ENCODE assay signal across 27 mouse cellular contexts in the genomic region with DNA sequence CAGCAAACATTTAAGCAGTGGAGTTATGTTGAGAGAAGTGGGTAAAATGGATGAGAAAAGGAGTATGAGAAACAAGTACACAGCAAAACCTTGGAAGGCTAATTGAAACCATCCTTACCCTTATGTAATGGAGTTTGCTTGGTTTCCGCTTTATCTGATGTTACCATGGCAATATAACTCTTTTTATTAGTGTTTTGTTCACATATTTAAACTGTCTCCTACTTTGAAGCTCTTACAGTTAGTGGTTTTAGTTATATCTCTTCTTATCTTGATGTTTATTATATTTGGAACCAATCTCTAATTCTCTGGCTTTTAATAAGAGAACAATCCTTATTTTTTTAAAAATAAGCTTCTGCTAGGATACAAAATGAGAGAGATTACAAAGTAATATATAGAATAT. TPM values are rescaled to one million over a fixed set of nuclear protein-coding genes. Genes with fewer than 3 reads are reported as not detected.
A peak's percentile ranks its signal among the peaks of the same experiment; 100 is the strongest.
DNase-seq lines count a peak whose midpoint lies in the region; ATAC-seq and TF ChIP-seq lines count a peak whose summit lies in the region.
"Had no signal": no experiment of that assay in that cellular context is flagged by ENCODE, and none has a peak within 500 bp of the region (broad histone marks: within the 10 kb centered on the region; RNA-seq: fewer than 3 reads in every experiment).

No protein-coding gene starts in this region.

- H3K27me3 ChIP-seq in embryonic facial prominence, embryonic 11.5 days (ENCODE audit: control insufficient read depth, insufficient read depth, low read length) = no peaks in the 10 kb centered on the region
- H3K27me3 ChIP-seq in embryonic facial prominence, embryonic 10.5 days (replicated peaks; ENCODE audit: low read depth, poor library complexity, severe bottlenecking) = no peaks in the 10 kb centered on the region
- no peaks in the 10 kb centered on the region for H3K27me3 ChIP-seq in MEL (ENCODE audit: control insufficient read depth in 1 of 2, insufficient read depth in 2 of 2, low read length in 2 of 2)
- H3K27me3 ChIP-seq: CH12.LX had no signal

- no peak overlapping the region for H3K27ac ChIP-seq in embryonic facial prominence, embryonic 11.5 days (replicated peaks; ENCODE audit: low read depth, low read length)
- no peak overlapping the region for H3K27ac ChIP-seq in embryonic facial prominence, embryonic 10.5 days (replicated peaks)
- no peak overlapping the region for H3K27ac ChIP-seq in MEL (ENCODE audit: control insufficient read depth, low read depth, low read length)

- no peak for TF ChIP-seq CTCF in MEL (IDR thresholded peaks at IDR 0.05 in 2 of 3, conservative IDR thresholded peaks at IDR 0.05 in 1 of 3; ENCODE audit: control insufficient read depth in 1 of 3, insufficient read depth in 1 of 3, low read depth in 2 of 3, low read length in 3 of 3, poor library complexity in 1 of 3, severe bottlenecking in 1 of 3)

- no peak for TF ChIP-seq POLR2A in MEL (IDR thresholded peaks at IDR 0.05; ENCODE audit: control insufficient read depth in 1 of 2, insufficient read depth in 1 of 2, low read depth in 1 of 2, low read length in 2 of 2, poor library complexity in 1 of 2)

- no peaks in the 10 kb centered on the region for H3K79me2 ChIP-seq in MEL (ENCODE audit: control insufficient read depth, insufficient read depth, low read length, poor library complexity)

- ATAC-seq in embryonic facial prominence, embryonic 11.5 days (replicated peaks; ENCODE audit: insufficient number of reproducible peaks, low FRiP score, low TSS enrichment, low read depth) = no peak
- ATAC-seq: activated CD4-positive, CD25-positive, alpha-beta regulatory T cell, adult 4 months; CD4-positive, CD25-positive, alpha-beta regulatory T cell, adult 4 months; Patski had no signal

- no peak overlapping the region for H3K4me2 ChIP-seq in embryonic facial prominence, embryonic 11.5 days (ENCODE audit: low read depth, low read length)

- H3K4me1 ChIP-seq in embryonic facial prominence, embryonic 11.5 days (ENCODE audit: control insufficient read depth, insufficient read depth, low read length) = no peaks in the 10 kb centered on the region
- no peaks in the 10 kb centered on the region for H3K4me1 ChIP-seq in embryonic facial prominence, embryonic 10.5 days
- H3K4me1 ChIP-seq in MEL (ENCODE audit: control insufficient read depth in 1 of 2, insufficient read depth in 2 of 2, low read length in 2 of 2) = peaks cover 0 to 11% of the 10 kb centered on the region in 2 experiments; a peak in 2 of 4 replicates

- no peaks in the 10 kb centered on the region for H3K36me3 ChIP-seq in embryonic facial prominence, embryonic 11.5 days (replicated peaks; ENCODE audit: control insufficient read depth, insufficient read depth, low read depth, low read length)
- H3K36me3 ChIP-seq in embryonic facial prominence, embryonic 10.5 days (replicated peaks) = no peaks in the 10 kb centered on the region
- peaks cover 0 to 4% of the 10 kb centered on the region in 2 experiments; a peak in 2 of 4 replicates for H3K36me3 ChIP-seq in MEL (ENCODE audit: control insufficient read depth in 1 of 2, insufficient read depth in 2 of 2, low read length in 2 of 2)
- H3K36me3 ChIP-seq: G1E had no signal

- no peaks in the 10 kb centered on the region for H3K9me3 ChIP-seq in embryonic facial prominence, embryonic 11.5 days (replicated peaks; ENCODE audit: control insufficient read depth, low read length)
- no peaks in the 10 kb centered on the region; the same call in 1 of the 2 replicates for H3K9me3 ChIP-seq in embryonic facial prominence, embryonic 10.5 days
- peaks cover 2% of the 10 kb centered on the region; the same call in 1 of the 2 replicates for H3K9me3 ChIP-seq in MEL (replicated peaks; ENCODE audit: insufficient read depth, low read length)

- no peak overlapping the region for H3K4me3 ChIP-seq in embryonic facial prominence, embryonic 11.5 days (ENCODE audit: low read depth, low read length)
- no peak overlapping the region for H3K4me3 ChIP-seq in embryonic facial prominence, embryonic 10.5 days
- H3K4me3 ChIP-seq in MEL (ENCODE audit: control insufficient read depth in 1 of 2, insufficient read depth in 1 of 2, low read depth in 2 of 2, low read length in 2 of 2) = no peak overlapping the region

- no peak for TF ChIP-seq RAD21 in MEL (IDR thresholded peaks at IDR 0.05; ENCODE audit: low read depth, low read length)

- no peak overlapping the region for H3K9ac ChIP-seq in embryonic facial prominence, embryonic 11.5 days (replicated peaks; ENCODE audit: low read length)
- no peak overlapping the region for H3K9ac ChIP-seq in MEL (ENCODE audit: control insufficient read depth, low read depth, low read length, poor library complexity, severe bottlenecking)

- 76% methylated on average over 1 of the region's 1 CpGs for WGBS in embryonic facial prominence, embryonic 11.5 days
- 81% methylated on average over 1 of the region's 1 CpGs for WGBS in embryonic facial prominence, embryonic 10.5 days

- peak; percentile 57 to 66; a peak in 2 of 4 replicates for TF ChIP-seq EP300 in MEL (IDR thresholded peaks at IDR 0.05; ENCODE audit: low read depth in 1 of 2, low read length in 2 of 2)

- DNase-seq in embryonic facial prominence, embryonic 11.5 days (ENCODE audit: low spot score) = peak; percentile 15
- DNase-seq in embryonic facial prominence, embryonic 10.5 days (ENCODE audit: low spot score) = no peak
- DNase-seq in MEL (ENCODE audit: low read depth, low spot score) (peak; percentile 63), NIH3T3 (ENCODE audit: low read depth) (peak; percentile 47)
- no peak for DNase-seq in frontal cortex, postnatal 14 days (ENCODE audit: low spot score in 2 of 2)
- DNase-seq in cerebellum, adult 11-12 months = no peak
- DNase-seq: adrenal gland, adult 2 months; adrenal gland, adult 8-10 months; adrenal gland, postnatal 10 days; adrenal gland, postnatal 14 days; adrenal gland, postnatal 25 days; adrenal gland, postnatal 36 days; B cell, adult 2 months; cerebellum, adult 11 months; cerebellum, adult 18-20 months; cerebellum, adult 2 months; cerebellum, adult 8-10 months; cerebellum, adult 9-10 months had no signal

TF ChIP-seq in MEL, 35 proteins besides CTCF, POLR2A, EP300 and RAD21:
- TF ChIP-seq SIN3A (IDR thresholded peaks at IDR 0.05; ENCODE audit: low read length) (peak; percentile 67), ZKSCAN1 (IDR thresholded peaks at IDR 0.05; ENCODE audit: low read depth, low read length) (no peak), ZNF384 (IDR thresholded peaks at IDR 0.05; ENCODE audit: low read depth, low read length) (peak; percentile 39; the same call in 1 of the 2 replicates), TAL1 (IDR thresholded peaks at IDR 0.05; ENCODE audit: low read length) (no peak), ETS1 (IDR thresholded peaks at IDR 0.05; ENCODE audit: low read depth, low read length) (0 out of 2 replicates have a peak, but pooled peaks have one; percentile 33), POLR2AphosphoS2 (IDR thresholded peaks at IDR 0.05; ENCODE audit: low read length) (no peak), MEF2A (IDR thresholded peaks at IDR 0.05; ENCODE audit: extremely low read depth, insufficient replicate concordance, low read depth, low read length, poor library complexity, severe bottlenecking) (peak; percentile 65; the same call in 1 of the 2 replicates), CHD1 (IDR thresholded peaks at IDR 0.05; ENCODE audit: low read depth, low read length) (no peak), GATA1 (IDR thresholded peaks at IDR 0.05; ENCODE audit: low read depth, low read length) (peak; percentile 59; the same call in 1 of the 2 replicates), ZC3H11A (IDR thresholded peaks at IDR 0.05; ENCODE audit: low read depth, low read length) (0 out of 2 replicates have a peak, but pooled peaks have one; percentile 17), MYB (IDR thresholded peaks at IDR 0.05; ENCODE audit: low read depth, low read length) (peak; percentile 62; the same call in 1 of the 2 replicates), POLR2AphosphoS5 (IDR thresholded peaks at IDR 0.05; ENCODE audit: borderline replicate concordance, low read depth, low read length) (no peak), MXI1 (IDR thresholded peaks at IDR 0.05; ENCODE audit: low read depth, low read length) (0 out of 2 replicates have a peak, but pooled peaks have one; percentile 39), RCOR1 (IDR thresholded peaks at IDR 0.05; ENCODE audit: low read depth, low read length) (peak; percentile 44; the same call in 1 of the 2 replicates), MAX (IDR thresholded peaks at IDR 0.05; ENCODE audit: low read length) (no peak), TCF12 (IDR thresholded peaks at IDR 0.05; ENCODE audit: low read depth, low read length) (0 out of 2 replicates have a peak, but pooled peaks have one; percentile 43)

RNA-seq across cellular contexts. Expression of a gene that starts 9.6 kb away (rescaled TPM):
- polyA plus RNA-seq in embryonic facial prominence, embryonic 11.5 days (2014; fragmentation: Nextera tagmentation; extraction: Ambion mirVana) = not detected in 2 replicates
- not detected in 2 replicates for polyA plus RNA-seq in embryonic facial prominence, embryonic 10.5 days (2016; fragmentation: Nextera tagmentation; extraction: Ambion mirVana)
- not detected in 2 replicates for total RNA-seq in MEL (2012; rRNA removed)
- polyA plus RNA-seq in MEL (2012; ENCODE audit: insufficient read depth in 1 of 2, insufficient read length in 2 of 2, low read depth in 1 of 2, low replicate concordance in 2 of 2, missing spikeins in 1 of 2) = not detected
- total RNA-seq: adrenal gland, adult 18-20 months; adrenal gland, adult 2 months; adrenal gland, adult 8-10 months; adrenal gland, postnatal 10 days; adrenal gland, postnatal 14 days; adrenal gland, postnatal 25 days; adrenal gland, postnatal 36 days; adrenal gland, postnatal 4 days; CH12.LX; G1E had no signal
- polyA plus RNA-seq: activated CD4-positive, CD25-positive, alpha-beta regulatory T cell, adult 4 months; adrenal gland, adult 2 months; brain, embryonic 14.5 days; C2C12; CD4-positive, CD25-positive, alpha-beta regulatory T cell, adult 4 months; cerebellum, adult 2 months; G1E; Patski had no signal

RNA-seq across cellular contexts. Expression of a gene that starts 21.9 kb away (rescaled TPM):
- polyA plus RNA-seq in embryonic facial prominence, embryonic 11.5 days (2014; fragmentation: Nextera tagmentation; extraction: Ambion mirVana) = 28.7 and 29.3 TPM in 2 replicates
- polyA plus RNA-seq in embryonic facial prominence, embryonic 10.5 days (2016; fragmentation: Nextera tagmentation; extraction: Ambion mirVana) = 33.9 and 37.5 TPM in 2 replicates
- total RNA-seq in MEL (2012; rRNA removed) = 16.4 and 22.2 TPM in 2 replicates
- 10 to 100 TPM; 62.4 to 90.7 TPM for polyA plus RNA-seq in MEL (2012; ENCODE audit: insufficient read depth in 1 of 2, insufficient read length in 2 of 2, low read depth in 1 of 2, low replicate concordance in 2 of 2, missing spikeins in 1 of 2)

RNA-seq across cellular contexts. Expression of a gene that starts 55.3 kb away (rescaled TPM):
- 66.2 and 67.3 TPM in 2 replicates for polyA plus RNA-seq in embryonic facial prominence, embryonic 11.5 days (2014; fragmentation: Nextera tagmentation; extraction: Ambion mirVana)
- 60.9 and 61.1 TPM in 2 replicates for polyA plus RNA-seq in embryonic facial prominence, embryonic 10.5 days (2016; fragmentation: Nextera tagmentation; extraction: Ambion mirVana)
- total RNA-seq in MEL (2012; rRNA removed) = 91.0 and 101 TPM in 2 replicates
- 100 to 1,000 TPM in 1 of 2 experiments, not detected in 1; 116 TPM for polyA plus RNA-seq in MEL (2012; ENCODE audit: insufficient read depth in 1 of 2, insufficient read length in 2 of 2, low read depth in 1 of 2, low replicate concordance in 2 of 2, missing spikeins in 1 of 2)

Comparison
In these comparisons a context has a peak if more than half of its experiments do, and no peak if none do; other contexts are left out.
1. DNase-seq: peak in embryonic facial prominence, embryonic 11.5 days (single experiment), MEL (single experiment) and NIH3T3 (single experiment); none in embryonic facial prominence, embryonic 10.5 days (single experiment), frontal cortex, postnatal 14 days (0 of 2) and cerebellum, adult 11-12 months (single experiment).